Mouse (Mus musculus) liver, adult 2 months (tissue): ENCODE results near the gene Pard3.

Experiments
- CTCF ChIP-seq: fragments of 200-500 bp; IDR thresholded peaks from 2 replicates; pipeline ENCODE4 v1.5.1; 2011; ENCODE audit warnings: low read depth, low read length, control low read depth
- POLR2A ChIP-seq: fragments of 200-500 bp; IDR thresholded peaks from 2 replicates; pipeline ENCODE4 v1.6.1; 2011; ENCODE audit warnings: low read length, control low read depth; ENCODE audit not compliant: insufficient read depth; ENCODE audit errors: extremely low read depth

GRCm38 (mm10) chr8:127638232-127639087 lies 574.8 kb downstream of the Pard3 start:
- TF ChIP-seq CTCF: no peak
- no peak for TF ChIP-seq POLR2A
